Mouse (Mus musculus): ENCODE results near the gene Hoxd4. TPM values are rescaled to one million over a fixed set of nuclear protein-coding genes. Genes with fewer than 3 reads are reported as not detected.

Gene Hoxd4
- polyA plus RNA-seq, 1 experiment, result 0.06 TPM

DNA sequence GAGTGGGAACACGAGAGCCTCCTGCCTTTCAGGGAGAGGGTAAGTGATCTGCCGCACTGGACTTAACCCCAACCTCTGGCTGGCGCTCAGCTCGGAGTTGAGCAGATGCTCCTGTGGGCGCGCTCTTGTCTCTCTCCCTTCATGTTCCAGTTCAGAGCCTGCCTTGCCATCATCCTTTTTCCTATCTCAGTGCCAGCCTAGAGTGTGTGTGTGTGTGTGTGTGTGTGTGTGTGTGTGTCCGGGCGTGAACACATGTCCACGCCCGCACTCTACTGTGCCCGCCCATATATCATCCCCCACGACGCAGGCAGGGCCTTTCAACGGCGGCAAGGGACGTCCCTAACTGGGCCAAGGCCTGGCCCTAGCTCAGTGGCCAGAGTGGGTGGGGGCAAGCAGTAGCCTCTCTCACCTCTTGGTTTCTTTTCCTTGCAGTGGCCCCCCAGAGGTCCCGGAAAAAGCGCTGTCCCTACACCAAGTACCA, 28.2 kb upstream of the Hoxd4 start:
- H3K9me3 ChIP-seq (ENCODE audit: control insufficient read depth, low read length), result peaks cover 6% of the 10 kb centered on the region; the same call in 1 of the 2 replicates
- TF ChIP-seq TAL1 (IDR thresholded peaks at IDR 0.05; ENCODE audit: low read length) (no peak), GATA1 (IDR thresholded peaks at IDR 0.05; ENCODE audit: low read length) (no peak)
- H3K27me3 ChIP-seq (ENCODE audit: control insufficient read depth), result peaks cover 100% of the 10 kb centered on the region
- no peak overlapping the region for H3K4me3 ChIP-seq (replicated peaks)
- no peaks in the 10 kb centered on the region for H3K4me1 ChIP-seq (ENCODE audit: control insufficient read depth)
- H3K36me3 ChIP-seq (ENCODE audit: control insufficient read depth), result no peaks in the 10 kb centered on the region

DNA sequence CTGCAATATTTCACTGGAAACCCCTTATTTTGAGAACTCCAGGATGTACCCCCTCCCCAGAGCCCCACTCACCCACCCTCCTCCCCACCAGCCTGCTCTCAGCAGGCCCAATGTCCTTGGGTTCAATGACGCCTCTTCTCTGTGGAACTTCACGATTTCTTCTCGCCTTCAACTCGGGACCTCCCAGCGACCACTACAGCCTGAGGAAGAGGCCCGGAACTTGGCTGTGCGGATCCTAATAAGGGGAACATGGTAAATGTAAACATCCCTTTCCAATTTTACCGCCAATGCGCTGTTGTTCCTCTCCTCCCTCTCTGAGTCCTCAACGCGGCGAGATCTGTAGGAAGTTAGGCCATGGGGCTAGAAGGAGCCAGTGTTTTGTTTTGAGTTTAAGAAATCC, 27.6 kb upstream of the Hoxd4 start:
- no peak for TF ChIP-seq TAL1 (IDR thresholded peaks at IDR 0.05; ENCODE audit: low read length)
- TF ChIP-seq GATA1 (IDR thresholded peaks at IDR 0.05; ENCODE audit: low read length), result no peak
- Histone ChIP-seq H3K27me3 (ENCODE audit: control insufficient read depth) (peaks cover 100% of the 10 kb centered on the region), H3K36me3 (ENCODE audit: control insufficient read depth) (no peaks in the 10 kb centered on the region), H3K4me3 (replicated peaks) (no peak overlapping the region), H3K9me3 (ENCODE audit: control insufficient read depth, low read length) (peaks cover 6% of the 10 kb centered on the region; the same call in 1 of the 2 replicates), H3K4me1 (ENCODE audit: control insufficient read depth) (no peaks in the 10 kb centered on the region)

DNA sequence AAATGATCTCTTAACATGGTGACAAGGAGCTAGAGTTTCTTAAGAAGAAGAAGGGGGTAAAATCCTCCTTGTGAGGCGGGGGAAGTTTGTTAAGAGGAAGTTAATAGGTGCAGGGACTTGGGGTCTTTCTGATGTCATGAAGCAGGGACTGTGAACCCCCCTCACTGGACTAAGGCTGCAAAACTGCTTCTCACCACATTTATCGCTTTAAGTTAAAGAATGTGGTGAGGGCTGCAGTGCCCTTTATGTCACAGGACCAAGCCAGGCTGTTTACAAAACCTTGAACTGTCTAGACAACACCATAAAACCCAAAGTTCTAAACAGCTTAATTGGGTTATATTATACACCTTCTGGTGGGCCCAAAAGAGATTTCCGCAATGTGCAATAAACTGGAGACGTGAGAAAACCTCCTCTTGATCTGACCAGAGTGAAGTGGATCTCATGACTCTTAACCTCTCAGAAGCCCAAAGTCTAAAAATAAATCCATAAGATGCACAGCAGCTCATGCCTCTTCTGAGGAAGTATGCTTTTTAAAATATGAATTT, 26.6 kb upstream of the Hoxd4 start:
- H3K27me3 ChIP-seq (ENCODE audit: control insufficient read depth), result peaks cover 100% of the 10 kb centered on the region
- no peak overlapping the region for H3K4me3 ChIP-seq (replicated peaks)
- no peak for TF ChIP-seq TAL1 (IDR thresholded peaks at IDR 0.05; ENCODE audit: low read length)
- no peak for TF ChIP-seq GATA1 (IDR thresholded peaks at IDR 0.05; ENCODE audit: low read length)

DNA sequence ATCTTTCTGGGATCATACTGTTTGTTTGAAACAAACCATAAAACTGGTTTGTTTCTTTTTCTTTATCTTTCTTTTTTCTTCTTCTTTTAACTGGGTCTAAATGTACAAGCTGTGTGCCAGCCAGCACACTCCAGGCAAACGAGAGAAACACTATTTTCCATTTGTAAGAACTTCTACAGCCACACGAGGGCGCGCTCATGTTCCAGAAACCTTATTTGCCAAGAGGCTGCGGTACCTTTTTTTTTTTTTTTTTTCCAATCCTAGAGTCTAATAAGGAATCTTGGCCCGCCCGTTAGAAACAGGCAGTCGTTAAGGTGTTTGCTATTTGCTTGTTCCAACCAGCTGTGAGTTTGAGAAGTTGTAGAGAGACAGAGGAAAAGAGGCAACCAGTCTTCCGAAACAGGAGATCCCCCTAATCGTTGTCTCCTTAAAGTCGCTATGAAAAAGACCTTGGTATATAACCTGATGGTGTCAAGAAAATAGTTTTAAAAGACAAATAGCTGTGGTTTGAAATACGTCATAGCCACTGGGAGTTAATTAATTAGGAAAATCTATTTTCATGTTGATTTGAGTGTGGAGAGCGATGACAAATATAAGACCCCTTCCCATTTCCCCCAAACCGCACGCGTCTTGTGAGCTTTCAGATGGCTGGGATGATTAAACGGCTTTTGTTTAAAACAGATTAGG, 25.3 kb upstream of the Hoxd4 start:
- Histone ChIP-seq H3K9me3 (ENCODE audit: control insufficient read depth, low read length) (peaks cover 6% of the 10 kb centered on the region; the same call in 1 of the 2 replicates), H3K36me3 (ENCODE audit: control insufficient read depth) (no peaks in the 10 kb centered on the region), H3K4me3 (replicated peaks) (no peak overlapping the region), H3K27me3 (ENCODE audit: control insufficient read depth) (peaks cover 100% of the 10 kb centered on the region), H3K4me1 (ENCODE audit: control insufficient read depth) (no peaks in the 10 kb centered on the region)
- no peak for TF ChIP-seq TAL1 (IDR thresholded peaks at IDR 0.05; ENCODE audit: low read length)
- TF ChIP-seq GATA1 (IDR thresholded peaks at IDR 0.05; ENCODE audit: low read length), result no peak

More for the DNA sequence above, 26.6 kb upstream of the Hoxd4 start:
- Histone ChIP-seq H3K9me3 (ENCODE audit: control insufficient read depth, low read length) (peaks cover 6% of the 10 kb centered on the region; the same call in 1 of the 2 replicates), H3K4me1 (ENCODE audit: control insufficient read depth) (no peaks in the 10 kb centered on the region), H3K36me3 (ENCODE audit: control insufficient read depth) (no peaks in the 10 kb centered on the region)

DNA sequence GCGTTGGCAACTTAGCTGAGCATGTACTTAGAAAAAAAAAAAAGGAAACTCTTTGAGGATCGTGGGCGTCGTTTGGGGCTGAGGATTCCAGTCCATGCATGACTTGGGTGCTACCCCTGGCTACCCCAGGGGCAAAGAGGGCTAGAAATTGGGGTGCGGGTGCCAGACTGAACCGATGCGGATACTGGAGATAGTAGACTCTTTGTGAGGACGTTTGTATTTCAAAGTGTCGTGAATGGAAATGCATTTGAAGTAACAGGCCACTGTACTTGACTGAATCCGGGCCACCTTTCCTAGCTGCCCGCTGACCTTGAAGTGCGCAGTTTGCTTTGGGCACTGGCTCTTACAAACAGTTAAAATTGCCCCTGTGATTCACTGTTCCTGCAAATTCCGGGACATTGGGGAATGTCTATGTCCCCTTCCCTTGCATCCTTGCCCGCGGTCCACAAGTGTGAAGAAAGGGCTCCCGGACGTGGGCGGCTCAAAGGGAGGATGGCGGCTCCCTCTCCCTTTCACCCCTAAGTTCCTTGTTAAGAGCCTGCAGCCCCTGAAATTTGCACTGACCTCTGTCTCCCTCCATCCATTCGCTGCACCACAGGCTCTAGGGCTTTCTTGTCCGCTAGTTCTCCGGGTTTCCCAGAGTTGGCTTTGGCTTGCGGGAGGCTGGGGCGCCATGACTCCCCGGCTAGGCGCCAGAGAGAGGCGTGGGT, 24.6 kb upstream of the Hoxd4 start:
- H3K27me3 ChIP-seq (ENCODE audit: control insufficient read depth), result peaks cover 100% of the 10 kb centered on the region
- TF ChIP-seq GATA1 (IDR thresholded peaks at IDR 0.05; ENCODE audit: low read length), result no peak
- TF ChIP-seq TAL1 (IDR thresholded peaks at IDR 0.05; ENCODE audit: low read length), result no peak
- no peaks in the 10 kb centered on the region for H3K4me1 ChIP-seq (ENCODE audit: control insufficient read depth)
- peaks cover 6% of the 10 kb centered on the region; the same call in 1 of the 2 replicates for H3K9me3 ChIP-seq (ENCODE audit: control insufficient read depth, low read length)
- no peaks in the 10 kb centered on the region for H3K36me3 ChIP-seq (ENCODE audit: control insufficient read depth)
- no peak overlapping the region for H3K4me3 ChIP-seq (replicated peaks)

DNA sequence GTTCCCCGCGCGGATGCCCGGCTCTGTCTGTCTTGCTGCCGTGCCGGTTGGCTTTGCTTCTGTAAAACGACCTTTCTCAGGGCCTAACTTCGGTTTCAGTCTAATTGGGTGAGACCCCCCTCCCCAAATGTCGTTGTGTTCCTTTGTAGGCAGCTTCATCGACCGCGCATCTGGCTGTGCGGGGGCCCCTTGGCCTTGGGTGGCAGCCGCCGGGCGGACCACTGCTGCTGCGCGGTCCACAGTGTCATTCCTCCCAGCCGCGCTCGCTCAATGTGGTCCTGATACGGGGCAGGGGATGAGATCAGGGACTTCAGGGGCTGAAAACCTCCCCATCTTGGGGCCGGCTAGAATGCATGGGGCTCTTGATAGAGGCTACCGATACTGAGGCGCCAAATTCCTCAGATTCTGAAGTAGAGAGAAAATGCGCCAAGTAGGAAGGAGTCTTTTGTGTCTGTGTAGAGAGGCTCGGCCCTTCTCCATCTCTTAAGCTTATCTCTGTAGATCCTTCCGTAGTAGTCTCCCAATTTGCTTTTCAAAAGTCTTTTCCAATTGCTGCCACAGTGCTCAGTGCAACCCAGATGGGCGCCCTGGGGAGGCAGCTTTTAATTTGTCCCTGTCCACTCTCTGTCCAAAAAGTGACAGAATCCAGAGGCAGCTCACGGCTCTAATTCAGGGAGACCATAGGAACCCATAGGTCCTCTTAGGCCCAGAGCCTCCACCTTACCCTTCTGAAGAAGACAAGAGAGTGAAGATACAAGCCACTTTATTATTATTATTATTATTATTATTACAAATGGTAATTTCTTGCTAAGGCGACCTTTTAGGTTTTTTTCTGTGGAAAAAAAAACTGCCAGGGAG, 23.8 kb upstream of the Hoxd4 start:
- H3K9me3 ChIP-seq (ENCODE audit: control insufficient read depth, low read length), result peaks cover 4% of the 10 kb centered on the region; the same call in 1 of the 2 replicates
- no peaks in the 10 kb centered on the region for H3K36me3 ChIP-seq (ENCODE audit: control insufficient read depth)
- H3K4me1 ChIP-seq (ENCODE audit: control insufficient read depth), result no peaks in the 10 kb centered on the region
- peaks cover 100% of the 10 kb centered on the region for H3K27me3 ChIP-seq (ENCODE audit: control insufficient read depth)
- H3K4me3 ChIP-seq (replicated peaks), result no peak overlapping the region
- TF ChIP-seq TAL1 (IDR thresholded peaks at IDR 0.05; ENCODE audit: low read length) (no peak), GATA1 (IDR thresholded peaks at IDR 0.05; ENCODE audit: low read length) (no peak)

DNA sequence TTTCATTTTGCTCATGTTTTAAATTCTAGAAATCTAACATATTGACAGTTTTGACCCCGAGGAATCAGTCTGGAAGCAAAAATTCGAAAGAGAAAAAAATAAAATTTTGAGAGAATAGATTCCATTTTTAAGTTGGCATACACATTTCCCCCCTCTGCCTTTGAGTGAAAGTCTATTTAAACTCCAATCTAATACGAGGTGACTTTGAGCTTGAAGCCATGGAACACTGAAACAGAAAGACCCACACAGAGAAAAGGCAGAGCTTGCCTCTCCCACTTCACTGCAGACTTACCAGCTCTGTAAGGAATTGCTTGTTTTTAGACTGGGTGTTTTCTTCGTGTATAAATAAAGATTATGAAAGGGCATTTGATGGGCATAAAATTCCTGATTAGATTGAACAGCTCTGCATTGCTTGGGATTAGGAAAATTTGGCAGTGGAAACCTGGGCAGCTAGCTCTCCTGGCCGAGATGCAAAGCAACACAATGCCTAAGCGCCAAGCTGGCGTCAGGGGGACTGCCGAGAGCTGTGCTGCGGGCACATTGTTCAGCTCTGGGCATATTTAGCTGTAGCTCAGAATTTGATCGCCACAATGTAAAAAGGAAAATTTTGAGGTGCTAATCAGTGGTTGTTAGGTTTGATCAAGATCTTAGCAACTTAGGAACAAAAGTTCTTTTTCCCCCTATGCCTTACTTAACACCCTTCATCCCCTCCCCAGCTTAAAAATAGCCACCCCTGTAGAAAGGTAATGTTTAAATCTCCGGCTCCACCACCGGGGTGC, 22.7 kb upstream of the Hoxd4 start:
- peaks cover 100% of the 10 kb centered on the region for H3K27me3 ChIP-seq (ENCODE audit: control insufficient read depth)

More for the DNA sequence above, 22.7 kb upstream of the Hoxd4 start:
- H3K9me3 ChIP-seq (ENCODE audit: control insufficient read depth, low read length), result 0 out of 2 replicates have a peak, but pooled peaks cover 4% of the 10 kb centered on the region
- no peaks in the 10 kb centered on the region for H3K36me3 ChIP-seq (ENCODE audit: control insufficient read depth)
- H3K4me3 ChIP-seq (replicated peaks), result no peak overlapping the region
- TF ChIP-seq TAL1 (IDR thresholded peaks at IDR 0.05; ENCODE audit: low read length) (no peak), GATA1 (IDR thresholded peaks at IDR 0.05; ENCODE audit: low read length) (no peak)
- no peaks in the 10 kb centered on the region for H3K4me1 ChIP-seq (ENCODE audit: control insufficient read depth)
